Mouse (Mus musculus): Measurements from ENCODE around the gene 5430402E10Rik. TPM values are rescaled to one million over a fixed set of nuclear protein-coding genes. Genes with fewer than 3 reads are reported as not detected.

The 5430402E10Rik gene
- not detected in 2 replicates for polyA plus RNA-seq (2012; rRNA removed)

GRCm38 (mm10) chrX:77924962-77925361, at the start of gene 5430402E10Rik:
5430402E10Rik (minus strand) TSS chrX:77925062.

Other genes starting within 250 kb of the 5430402E10Rik start
- 3.9 and 5.7 TPM in 2 replicates for gene Prkx, start 128.8 kb downstream of the 5430402E10Rik start, polyA plus RNA-seq (2012; rRNA removed)
- gene Pbsn, start 71.4 kb downstream of the 5430402E10Rik start, polyA plus RNA-seq (2012; rRNA removed), result not detected in 2 replicates
- gene Gm14744, start 60.3 kb downstream of the 5430402E10Rik start, polyA plus RNA-seq (2012; rRNA removed), result not detected in 2 replicates
- not detected in 2 replicates for gene Obp1a, start 166.3 kb upstream of the 5430402E10Rik start, polyA plus RNA-seq (2012; rRNA removed)
- not detected in 2 replicates for gene Gm5938, start 200.4 kb upstream of the 5430402E10Rik start, polyA plus RNA-seq (2012; rRNA removed)